Mouse (Mus musculus) lung, postnatal 0 days (tissue): ENCODE measurements at regions not wholly inside any gene's neighbourhood (a gene's known extent, or its start where the extent isn't known, plus 50 kb on each side); places are given as distances from the start of the nearest gene placed in this dataset.

ENCODE experiments used
- CTCF ChIP-seq: IDR thresholded peaks from 2 replicates; pipeline ENCODE4 v1.5.1; 2016; ENCODE audit warnings: antibody characterized with exemption, mild to moderate bottlenecking
- EP300 ChIP-seq: IDR thresholded peaks from 2 replicates; pipeline ENCODE4 v1.6.1; 2016; ENCODE audit warnings: antibody characterized with exemption, mild to moderate bottlenecking, control low read depth

- TF ChIP-seq CTCF (no peak), EP300 (no peak)
Observed at GRCm38 (mm10) chr1:75783206-75783605, 237.1 kb downstream of the Slc4a3 start.
